Mouse (Mus musculus): ENCODE data around the gene Eif4a2. TPM values are rescaled to one million over a fixed set of nuclear protein-coding genes. Genes with fewer than 3 reads are reported as not detected.

Gene Eif4a2
- polyA plus RNA-seq, 1 experiment from 2014 or later: 203 TPM

DNA sequence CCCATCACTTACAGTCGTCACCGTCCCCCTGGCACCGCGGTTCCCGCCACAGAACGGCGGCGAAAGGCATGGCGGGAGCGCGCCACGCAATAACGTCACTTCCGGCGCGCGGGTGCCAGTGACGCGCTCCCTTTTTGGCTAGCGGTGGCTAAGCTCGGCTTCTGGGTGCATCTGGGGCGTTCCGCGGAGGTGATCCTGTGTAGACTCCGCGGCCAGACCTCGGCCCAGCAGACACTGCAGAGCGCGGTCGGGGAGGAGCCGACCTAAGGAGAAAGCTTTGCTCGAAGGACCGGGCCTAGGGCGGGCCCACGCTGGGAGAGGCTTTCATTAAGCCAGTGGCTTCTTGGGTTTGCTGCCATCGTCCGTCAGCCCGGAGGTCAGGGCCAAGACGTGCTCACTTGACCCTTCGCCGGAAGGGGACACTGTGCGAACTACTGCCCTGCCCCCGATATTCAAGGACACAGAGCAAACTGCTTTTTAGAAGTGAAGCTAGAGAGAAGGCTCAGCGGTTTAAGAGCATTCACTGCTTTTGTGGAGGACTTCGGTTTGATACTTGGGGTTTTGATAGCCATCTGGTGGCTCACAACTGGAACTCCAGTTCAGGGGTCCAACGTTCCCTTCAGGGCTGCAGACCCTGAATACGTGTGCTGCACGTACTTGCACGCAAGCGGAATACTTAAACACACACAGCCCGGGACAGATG, 20.6 kb downstream of the Eif4a2 start, which contains the start of gene Rfc4:
Rfc4 (minus strand) TSS at position 65 of the 703 bp plus-strand sequence.
- H3K36me3 ChIP-seq (ENCODE audit: control insufficient read depth, insufficient read depth, low read length): peaks cover 6% of the 10 kb centered on the region
- WGBS: under 1% methylated on average over 51 of the region's 51 CpGs

DNA sequence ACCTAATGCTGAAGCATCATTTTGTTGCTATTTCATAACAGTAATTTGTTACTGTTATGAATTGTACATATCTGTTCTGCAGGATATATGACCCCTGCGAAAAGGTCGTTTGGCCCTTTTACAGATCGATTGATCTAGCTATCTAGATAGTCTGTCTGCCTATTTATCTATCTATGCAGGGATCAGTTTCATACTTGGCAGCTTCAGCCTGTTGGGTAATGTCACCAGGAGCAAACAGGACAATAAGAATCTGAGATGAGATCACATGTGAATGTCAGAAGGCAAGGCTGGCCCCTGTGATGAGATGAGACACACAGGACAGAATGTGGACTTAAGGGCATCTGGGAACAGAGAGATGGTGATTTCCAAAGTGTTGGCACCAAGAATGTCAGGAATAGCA, 23.1 kb downstream of the Eif4a2 start:
- no peak overlapping the region for H3K27ac ChIP-seq (ENCODE audit: low read length)
- H3K4me3 ChIP-seq (ENCODE audit: low read length): no peak overlapping the region
- no peaks in the 10 kb centered on the region for H3K27me3 ChIP-seq (ENCODE audit: control insufficient read depth, insufficient read depth, low read depth, low read length)
- ATAC-seq (ENCODE audit: low read depth): no peak
- WGBS: 83% methylated on average over 3 of the region's 3 CpGs
- no peak overlapping the region for H3K9ac ChIP-seq (ENCODE audit: low read length)
- H3K4me2 ChIP-seq (ENCODE audit: low read depth, low read length): no peak overlapping the region
- H3K36me3 ChIP-seq (ENCODE audit: control insufficient read depth, insufficient read depth, low read length): no peaks in the 10 kb centered on the region
- peaks cover 9% of the 10 kb centered on the region for H3K4me1 ChIP-seq (replicated peaks; ENCODE audit: control insufficient read depth, insufficient read depth, low read length)
- no peaks in the 10 kb centered on the region for H3K9me3 ChIP-seq (ENCODE audit: control insufficient read depth, low read length)

More for the DNA sequence above, 20.6 kb downstream of the Eif4a2 start, which contains the start of gene Rfc4:
- H3K9me3 ChIP-seq (ENCODE audit: control insufficient read depth, low read length): no peaks in the 10 kb centered on the region
- H3K4me1 ChIP-seq (replicated peaks; ENCODE audit: control insufficient read depth, insufficient read depth, low read length): peaks cover 9% of the 10 kb centered on the region
- H3K4me2 ChIP-seq (ENCODE audit: low read depth, low read length): peak within 1 kb of the TSS; percentile 90
- peak within 1 kb of the TSS; percentile 98 for H3K27ac ChIP-seq (ENCODE audit: low read length)
- no peaks in the 10 kb centered on the region for H3K27me3 ChIP-seq (ENCODE audit: control insufficient read depth, insufficient read depth, low read depth, low read length)
- H3K9ac ChIP-seq (ENCODE audit: low read length): peak within 1 kb of the TSS; percentile 92
- H3K4me3 ChIP-seq (ENCODE audit: low read length): peak within 1 kb of the TSS; percentile 73
- ATAC-seq (ENCODE audit: low read depth): peak; percentile 95

DNA sequence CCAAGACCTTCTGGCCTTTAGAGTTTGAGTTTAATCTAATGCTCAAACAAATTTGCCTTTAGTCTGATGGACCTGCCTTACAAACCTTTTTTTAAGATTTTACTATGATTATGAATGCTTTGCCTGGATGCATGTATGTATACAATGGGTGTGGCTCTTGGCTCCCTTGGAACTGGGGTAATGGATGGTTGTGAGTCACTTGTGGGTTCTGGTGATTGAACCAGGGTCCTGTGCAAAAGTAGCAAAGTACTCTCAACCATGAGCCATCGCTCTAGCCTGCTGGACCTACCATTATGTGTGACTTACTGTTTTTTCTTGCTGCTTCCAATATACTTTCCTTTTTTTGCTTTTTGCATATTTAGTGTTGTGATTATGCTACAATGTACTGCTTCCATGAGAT, 25.1 kb downstream of the Eif4a2 start:
- no peaks in the 10 kb centered on the region for H3K27me3 ChIP-seq (ENCODE audit: control insufficient read depth, insufficient read depth, low read depth, low read length)
- H3K9ac ChIP-seq (ENCODE audit: low read length): no peak overlapping the region
- 91% methylated on average over 1 of the region's 1 CpGs for WGBS
- ATAC-seq (ENCODE audit: low read depth): no peak
- no peak overlapping the region for H3K4me2 ChIP-seq (ENCODE audit: low read depth, low read length)
- H3K4me1 ChIP-seq (replicated peaks; ENCODE audit: control insufficient read depth, insufficient read depth, low read length): peaks cover 3% of the 10 kb centered on the region
- no peak overlapping the region for H3K27ac ChIP-seq (ENCODE audit: low read length)
- H3K9me3 ChIP-seq (ENCODE audit: control insufficient read depth, low read length): no peaks in the 10 kb centered on the region
- H3K36me3 ChIP-seq (ENCODE audit: control insufficient read depth, insufficient read depth, low read length): no peaks in the 10 kb centered on the region
- H3K4me3 ChIP-seq (ENCODE audit: low read length): no peak overlapping the region

DNA sequence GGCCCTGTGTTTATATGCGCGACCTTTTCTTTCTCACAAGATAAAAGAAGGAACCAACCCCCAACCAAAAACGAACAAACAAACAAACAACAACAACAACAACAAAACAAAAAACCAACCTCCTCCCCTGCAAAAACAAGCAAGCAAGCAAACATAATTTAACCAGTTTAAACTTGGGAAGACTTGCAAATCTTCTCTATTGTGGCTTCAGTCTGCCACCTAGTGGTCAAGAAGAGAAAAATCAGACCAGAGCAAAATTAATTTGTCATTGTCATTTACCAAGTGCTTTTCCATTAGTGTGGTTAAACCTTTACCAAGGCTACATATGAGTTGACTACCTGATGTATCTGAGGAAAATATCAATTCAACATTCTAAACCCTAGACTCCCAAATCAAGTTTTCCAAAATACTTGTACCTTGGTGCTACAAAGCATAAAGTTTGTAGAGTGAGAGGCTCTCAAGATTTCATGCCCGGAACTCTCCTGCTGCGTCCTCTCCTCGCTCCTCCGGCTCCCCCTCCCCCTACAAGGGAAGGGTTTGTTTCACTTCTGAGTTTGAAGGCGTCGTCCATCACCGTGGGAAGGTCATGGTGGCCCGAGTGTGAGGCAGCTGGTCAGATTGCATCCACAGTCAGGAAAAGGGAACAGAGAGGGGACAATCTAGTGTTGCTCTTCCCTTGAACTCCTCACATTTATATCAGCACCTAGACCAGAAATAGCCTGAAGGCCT, 28.3 kb downstream of the Eif4a2 start:
- Histone ChIP-seq H3K36me3 (ENCODE audit: control insufficient read depth, insufficient read depth, low read length) (no peaks in the 10 kb centered on the region), H3K4me2 (ENCODE audit: low read depth, low read length) (no peak overlapping the region), H3K4me1 (replicated peaks; ENCODE audit: control insufficient read depth, insufficient read depth, low read length) (no peaks in the 10 kb centered on the region), H3K4me3 (ENCODE audit: low read length) (no peak overlapping the region), H3K9me3 (ENCODE audit: control insufficient read depth, low read length) (no peaks in the 10 kb centered on the region), H3K9ac (ENCODE audit: low read length) (0 out of 2 replicates have a peak overlapping the region, but pooled peaks have one; percentile 38), H3K27me3 (ENCODE audit: control insufficient read depth, insufficient read depth, low read depth, low read length) (no peaks in the 10 kb centered on the region), H3K27ac (ENCODE audit: low read length) (no peak overlapping the region)
- 18% methylated on average over 10 of the region's 11 CpGs for WGBS
- ATAC-seq (ENCODE audit: low read depth): no peak

DNA sequence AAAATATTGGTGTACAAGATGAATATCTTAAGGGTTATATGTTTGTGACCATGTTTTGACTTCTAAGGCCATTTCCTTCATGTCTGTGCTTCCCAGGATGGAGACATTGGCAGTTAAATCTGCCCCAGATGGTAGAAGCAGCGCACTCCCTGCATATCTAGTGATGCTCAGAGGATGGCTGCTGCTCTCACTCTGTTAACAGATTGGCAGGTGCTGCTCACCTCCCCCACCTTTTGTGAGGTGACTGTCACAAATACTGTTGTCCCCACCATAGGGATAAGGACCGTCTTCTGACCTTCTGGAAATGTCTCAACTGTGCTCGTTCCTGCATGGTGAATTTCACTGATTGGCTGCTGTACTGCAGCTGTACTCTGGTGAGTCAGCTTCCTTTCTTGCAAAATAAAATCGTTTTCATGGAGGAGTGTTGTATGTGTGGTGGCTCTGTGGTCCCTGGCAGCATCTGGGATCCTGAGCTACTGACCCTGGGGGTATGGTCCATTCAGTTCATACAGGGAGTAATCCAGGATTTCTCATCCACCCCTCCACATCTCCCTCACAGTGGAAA, 29.2 kb downstream of the Eif4a2 start:
- no peaks in the 10 kb centered on the region for H3K36me3 ChIP-seq (ENCODE audit: control insufficient read depth, insufficient read depth, low read length)
- no peaks in the 10 kb centered on the region for H3K4me1 ChIP-seq (replicated peaks; ENCODE audit: control insufficient read depth, insufficient read depth, low read length)
- H3K9me3 ChIP-seq (ENCODE audit: control insufficient read depth, low read length): no peaks in the 10 kb centered on the region
- ATAC-seq (ENCODE audit: low read depth): no peak
- H3K9ac ChIP-seq (ENCODE audit: low read length): no peak overlapping the region
- no peak overlapping the region for H3K4me2 ChIP-seq (ENCODE audit: low read depth, low read length)
- no peaks in the 10 kb centered on the region for H3K27me3 ChIP-seq (ENCODE audit: control insufficient read depth, insufficient read depth, low read depth, low read length)
- 56% methylated on average over 4 of the region's 4 CpGs for WGBS
- no peak overlapping the region for H3K4me3 ChIP-seq (ENCODE audit: low read length)
- H3K27ac ChIP-seq (ENCODE audit: low read length): no peak overlapping the region

DNA sequence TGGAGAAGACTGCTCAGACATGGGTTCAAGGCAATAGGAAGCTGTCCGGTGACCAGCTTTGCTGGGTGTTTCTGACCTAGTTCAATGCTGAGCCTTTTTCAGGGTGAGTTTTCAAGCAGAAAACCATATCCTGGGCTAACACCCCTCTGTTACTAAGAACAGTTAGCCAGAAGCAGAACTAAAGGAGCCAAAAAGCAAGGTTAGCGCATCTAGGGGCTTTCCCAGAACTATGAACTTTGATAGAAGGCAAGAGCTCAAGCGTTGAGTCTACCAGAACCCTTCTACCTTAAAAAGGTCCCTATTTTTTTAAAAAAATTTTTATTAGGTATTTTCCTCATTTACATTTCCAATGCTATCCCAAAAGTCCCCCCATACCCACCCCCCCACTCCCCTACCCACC, 33.7 kb downstream of the Eif4a2 start:
- Histone ChIP-seq H3K4me1 (replicated peaks; ENCODE audit: control insufficient read depth, insufficient read depth, low read length) (no peaks in the 10 kb centered on the region), H3K36me3 (ENCODE audit: control insufficient read depth, insufficient read depth, low read length) (no peaks in the 10 kb centered on the region), H3K27me3 (ENCODE audit: control insufficient read depth, insufficient read depth, low read depth, low read length) (no peaks in the 10 kb centered on the region), H3K27ac (ENCODE audit: low read length) (no peak overlapping the region), H3K9me3 (ENCODE audit: control insufficient read depth, low read length) (no peaks in the 10 kb centered on the region), H3K4me3 (ENCODE audit: low read length) (no peak overlapping the region), H3K4me2 (ENCODE audit: low read depth, low read length) (no peak overlapping the region), H3K9ac (ENCODE audit: low read length) (no peak overlapping the region)
- 86% methylated on average over 3 of the region's 3 CpGs for WGBS
- ATAC-seq (ENCODE audit: low read depth): no peak

DNA sequence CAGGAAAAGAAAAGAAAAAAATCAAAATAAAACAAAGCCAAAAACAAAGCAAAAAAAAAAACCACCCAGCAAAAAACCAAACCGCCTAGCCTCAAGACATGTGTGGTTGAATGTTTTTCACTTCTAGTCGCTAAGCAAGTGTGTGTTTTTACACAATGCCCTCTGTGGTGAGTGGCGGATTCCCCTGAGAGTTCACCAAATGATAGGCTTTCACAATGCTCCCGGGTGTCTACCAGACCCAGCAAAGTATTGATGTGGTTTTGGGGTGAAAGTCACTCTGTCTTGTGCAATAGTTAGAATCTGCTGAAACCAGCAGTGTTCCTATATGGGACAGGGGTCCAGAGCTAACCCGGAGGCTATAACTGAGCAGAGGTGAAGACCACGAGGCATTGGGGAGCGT, 37.1 kb downstream of the Eif4a2 start:
- 82% methylated on average over 7 of the region's 7 CpGs for WGBS
- H3K4me2 ChIP-seq (ENCODE audit: low read depth, low read length): no peak overlapping the region
- no peaks in the 10 kb centered on the region for H3K36me3 ChIP-seq (ENCODE audit: control insufficient read depth, insufficient read depth, low read length)
- H3K9me3 ChIP-seq (ENCODE audit: control insufficient read depth, low read length): no peaks in the 10 kb centered on the region
- no peaks in the 10 kb centered on the region for H3K4me1 ChIP-seq (replicated peaks; ENCODE audit: control insufficient read depth, insufficient read depth, low read length)
- no peaks in the 10 kb centered on the region for H3K27me3 ChIP-seq (ENCODE audit: control insufficient read depth, insufficient read depth, low read depth, low read length)
- no peak overlapping the region for H3K9ac ChIP-seq (ENCODE audit: low read length)
- no peak overlapping the region for H3K27ac ChIP-seq (ENCODE audit: low read length)
- no peak for ATAC-seq (ENCODE audit: low read depth)
- no peak overlapping the region for H3K4me3 ChIP-seq (ENCODE audit: low read length)

DNA sequence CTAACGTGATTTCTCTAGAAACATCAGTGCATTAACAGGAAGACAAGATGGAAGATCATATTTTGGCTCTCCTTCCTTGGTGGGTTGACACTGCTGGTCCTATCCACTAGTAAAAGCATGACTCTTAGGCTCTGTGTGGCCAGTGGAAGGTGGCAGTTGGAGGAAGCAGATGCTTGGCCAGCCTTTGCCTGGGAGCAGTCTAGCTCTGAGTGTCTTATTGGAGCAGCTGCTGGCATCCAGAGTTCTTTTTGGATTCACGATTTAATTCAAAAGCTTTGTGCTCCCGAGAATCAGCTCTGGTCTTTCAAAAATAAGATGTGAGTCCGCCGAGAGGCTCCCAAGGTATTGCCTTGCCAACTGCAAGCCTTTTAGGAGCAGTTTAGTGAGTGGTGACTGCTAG, 38.0 kb downstream of the Eif4a2 start:
- Histone ChIP-seq H3K27ac (ENCODE audit: low read length) (no peak overlapping the region), H3K9ac (ENCODE audit: low read length) (no peak overlapping the region), H3K4me1 (replicated peaks; ENCODE audit: control insufficient read depth, insufficient read depth, low read length) (no peaks in the 10 kb centered on the region), H3K36me3 (ENCODE audit: control insufficient read depth, insufficient read depth, low read length) (no peaks in the 10 kb centered on the region), H3K4me2 (ENCODE audit: low read depth, low read length) (no peak overlapping the region), H3K4me3 (ENCODE audit: low read length) (no peak overlapping the region), H3K27me3 (ENCODE audit: control insufficient read depth, insufficient read depth, low read depth, low read length) (no peaks in the 10 kb centered on the region), H3K9me3 (ENCODE audit: control insufficient read depth, low read length) (no peaks in the 10 kb centered on the region)
- ATAC-seq (ENCODE audit: low read depth): no peak
- 72% methylated on average over 5 of the region's 5 CpGs for WGBS

DNA sequence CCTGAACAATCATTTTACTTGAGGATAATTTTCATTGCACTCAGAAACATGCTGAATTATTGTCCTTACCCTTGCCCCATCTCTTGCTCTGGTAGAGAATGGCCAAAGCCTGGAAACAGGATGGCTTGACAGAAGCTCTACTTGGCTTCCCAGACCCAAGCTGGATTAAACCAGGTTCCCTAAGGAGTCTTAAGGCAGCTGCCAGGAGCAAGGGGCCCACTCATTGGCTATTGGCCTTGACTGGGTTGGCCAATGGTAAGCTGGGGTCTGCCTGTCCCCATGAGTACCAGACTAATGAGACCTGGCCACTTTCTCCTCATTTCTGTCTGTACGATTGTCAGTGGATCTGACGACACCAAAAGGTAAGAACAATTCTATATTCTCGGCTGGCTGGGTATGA, 39.0 kb downstream of the Eif4a2 start, which contains the start of gene Adipoq:
Adipoq (plus strand) TSS at position 257 of the 400 bp plus-strand sequence.
- H3K27ac ChIP-seq (ENCODE audit: low read length): no peak within 1 kb of the TSS
- ATAC-seq (ENCODE audit: low read depth): no peak
- no peaks in the 10 kb centered on the region for H3K4me1 ChIP-seq (replicated peaks; ENCODE audit: control insufficient read depth, insufficient read depth, low read length)
- no peak within 1 kb of the TSS for H3K4me2 ChIP-seq (ENCODE audit: low read depth, low read length)
- no peaks in the 10 kb centered on the region for H3K36me3 ChIP-seq (ENCODE audit: control insufficient read depth, insufficient read depth, low read length)
- H3K4me3 ChIP-seq (ENCODE audit: low read length): no peak within 1 kb of the TSS
- WGBS: 78% methylated on average over 3 of the region's 3 CpGs
- H3K27me3 ChIP-seq (ENCODE audit: control insufficient read depth, insufficient read depth, low read depth, low read length): no peaks in the 10 kb centered on the region
- H3K9me3 ChIP-seq (ENCODE audit: control insufficient read depth, low read length): no peaks in the 10 kb centered on the region
- H3K9ac ChIP-seq (ENCODE audit: low read length): no peak within 1 kb of the TSS
